In genomic region chr4:107747907-107748628, GRCm38 (mm10) we compare ENCODE assay signal across 26 mouse cellular contexts. TPM values are rescaled to one million over a fixed set of nuclear protein-coding genes. Genes with fewer than 3 reads are reported as not detected.
DNase-seq lines count a peak whose midpoint lies in the region; ATAC-seq and TF ChIP-seq lines count a peak whose summit lies in the region.
"Had no signal": no experiment of that assay in that cellular context is flagged by ENCODE, and none has a peak within 500 bp of the region (broad histone marks: within the 10 kb centered on the region; RNA-seq: fewer than 3 reads in every experiment).

No protein-coding gene starts in this region.

- peak overlapping the region; percentile 27; the same call in 1 of the 2 replicates for H3K4me2 ChIP-seq in heart, embryonic 13.5 days
- 0 out of 2 replicates have a peak overlapping the region, but pooled peaks have one; percentile 15 for H3K4me2 ChIP-seq in liver, embryonic 11.5 days
- H3K4me2 ChIP-seq in liver, embryonic 12.5 days, result peak overlapping the region; percentile 29
- H3K4me2 ChIP-seq: embryonic facial prominence, embryonic 12.5 days; forebrain, embryonic 12.5 days; hindbrain, embryonic 15.5 days; midbrain, embryonic 13.5 days had no signal

- WGBS in heart, embryonic 13.5 days, result 9% methylated on average over 13 of the region's 13 CpGs
- 16% methylated on average over 13 of the region's 13 CpGs for WGBS in liver, embryonic 11.5 days
- WGBS in liver, embryonic 12.5 days (ENCODE audit: insufficient replicate concordance), result 11% methylated on average over 13 of the region's 13 CpGs
- 88% methylated on average over 13 of the region's 13 CpGs for WGBS in thymus, adult 2 months

- H3K27me3 ChIP-seq in heart, embryonic 13.5 days (replicated peaks), result peaks cover 77% of the 10 kb centered on the region
- peaks cover 22% of the 10 kb centered on the region for H3K27me3 ChIP-seq in liver, embryonic 11.5 days (replicated peaks; ENCODE audit: control insufficient read depth, insufficient read depth, low read length)
- peaks cover 53% of the 10 kb centered on the region for H3K27me3 ChIP-seq in liver, embryonic 12.5 days (replicated peaks)
- no peaks in the 10 kb centered on the region for H3K27me3 ChIP-seq in thymus, adult 2 months (ENCODE audit: control insufficient read depth, insufficient read depth, low read length)
- H3K27me3 ChIP-seq: embryonic facial prominence, embryonic 12.5 days; hindbrain, embryonic 15.5 days; Patski had no signal

- no peaks in the 10 kb centered on the region for H3K9me3 ChIP-seq in heart, embryonic 13.5 days
- H3K9me3 ChIP-seq in liver, embryonic 11.5 days (ENCODE audit: control insufficient read depth, low read length), result no peaks in the 10 kb centered on the region
- H3K9me3 ChIP-seq in liver, embryonic 12.5 days (replicated peaks), result no peaks in the 10 kb centered on the region
- H3K9me3 ChIP-seq: embryonic facial prominence, embryonic 12.5 days; forebrain, embryonic 12.5 days; heart, embryonic 10.5 days; hindbrain, embryonic 15.5 days; limb, embryonic 10.5 days; midbrain, embryonic 13.5 days had no signal

- H3K27ac ChIP-seq in heart, embryonic 13.5 days (replicated peaks), result no peak overlapping the region
- no peak overlapping the region for H3K27ac ChIP-seq in liver, embryonic 11.5 days (ENCODE audit: low read depth, low read length)
- H3K27ac ChIP-seq in liver, embryonic 12.5 days, result no peak overlapping the region
- no peak overlapping the region for H3K27ac ChIP-seq in thymus, adult 2 months (ENCODE audit: control insufficient read depth, insufficient read depth, low read length)
- H3K27ac ChIP-seq: embryonic facial prominence, embryonic 12.5 days; forebrain, embryonic 12.5 days; heart, embryonic 10.5 days; hindbrain, embryonic 15.5 days; left cerebral cortex, adult 2 months; limb, embryonic 10.5 days; macrophage; midbrain, embryonic 13.5 days had no signal

- ATAC-seq in heart, embryonic 13.5 days (ENCODE audit: extremely low read depth, insufficient number of reproducible peaks, low FRiP score, low TSS enrichment), result no peak
- peak; percentile 57; the same call in 1 of the 2 replicates for ATAC-seq in liver, embryonic 11.5 days (replicated peaks; ENCODE audit: low FRiP score)
- 0 out of 2 replicates have a peak, but pooled peaks have one; percentile 54 for ATAC-seq in liver, embryonic 12.5 days
- peak; percentile 24 for ATAC-seq in megakaryocyte progenitor cell, adult 5-6 weeks (replicated peaks; ENCODE audit: poor library complexity)
- ATAC-seq: CD4-positive, CD25-positive, alpha-beta regulatory T cell, adult 4 months; lung, postnatal 0 days; midbrain, embryonic 13.5 days; Patski had no signal

- intact Hi-C loops in heart, postnatal 36 days (cut with DNase I), result no loop called here

- no peaks in the 10 kb centered on the region for H3K36me3 ChIP-seq in heart, embryonic 13.5 days
- H3K36me3 ChIP-seq in liver, embryonic 11.5 days (ENCODE audit: control insufficient read depth, insufficient read depth, low read length), result no peaks in the 10 kb centered on the region
- no peaks in the 10 kb centered on the region for H3K36me3 ChIP-seq in liver, embryonic 12.5 days
- no peaks in the 10 kb centered on the region for H3K36me3 ChIP-seq in thymus, adult 2 months (ENCODE audit: control insufficient read depth, insufficient read depth, low read length)
- H3K36me3 ChIP-seq: embryonic facial prominence, embryonic 12.5 days; forebrain, embryonic 12.5 days; heart, embryonic 10.5 days; hindbrain, embryonic 15.5 days; limb, embryonic 10.5 days; midbrain, embryonic 13.5 days had no signal

- no peak for TF ChIP-seq CTCF in thymus, adult 2 months (IDR thresholded peaks at IDR 0.05; ENCODE audit: borderline replicate concordance, control insufficient read depth, extremely low read depth, insufficient read depth, low read length, poor library complexity)

- no peak for DNase-seq in heart, postnatal 36 days
- no peak for DNase-seq in liver, embryonic 11.5 days (ENCODE audit: low spot score)
- no peak for DNase-seq in liver
- no peak for DNase-seq in adrenal gland, postnatal 10 days
- DNase-seq in thymus, adult 2 months, result no peak
- DNase-seq: cerebellum, adult 11-12 months; cerebellum, postnatal 14 days; gastrocnemius, postnatal 25 days; kidney, adult 8-10 months; kidney, postnatal 10 days; right cerebral cortex, postnatal 14 days; thymus, postnatal 25 days had no signal

- H3K4me3 ChIP-seq in heart, embryonic 13.5 days, result no peak overlapping the region
- H3K4me3 ChIP-seq in liver, embryonic 11.5 days (ENCODE audit: low read depth, low read length), result no peak overlapping the region
- H3K4me3 ChIP-seq in liver, embryonic 12.5 days, result no peak overlapping the region
- no peak overlapping the region for H3K4me3 ChIP-seq in thymus, adult 2 months (ENCODE audit: control insufficient read depth, insufficient read depth, low read length)
- H3K4me3 ChIP-seq: embryonic facial prominence, embryonic 12.5 days; forebrain, embryonic 12.5 days; heart, embryonic 10.5 days; hindbrain, embryonic 15.5 days; left cerebral cortex, adult 2 months; limb, embryonic 10.5 days; midbrain, embryonic 13.5 days had no signal

- no peak overlapping the region for H3K9ac ChIP-seq in heart, embryonic 13.5 days
- H3K9ac ChIP-seq in liver, embryonic 11.5 days (ENCODE audit: low read depth, low read length), result no peak overlapping the region
- no peak overlapping the region for H3K9ac ChIP-seq in liver, embryonic 12.5 days
- H3K9ac ChIP-seq: embryonic facial prominence, embryonic 12.5 days; forebrain, embryonic 12.5 days; hindbrain, embryonic 15.5 days; midbrain, embryonic 13.5 days had no signal

- no peak for TF ChIP-seq POLR2A in thymus, adult 2 months (IDR thresholded peaks at IDR 0.05; ENCODE audit: control insufficient read depth, extremely low read depth, insufficient read depth, low read length, poor library complexity)

- H3K4me1 ChIP-seq in heart, embryonic 13.5 days, result peaks cover 23% of the 10 kb centered on the region
- H3K4me1 ChIP-seq in liver, embryonic 11.5 days (replicated peaks; ENCODE audit: control insufficient read depth, insufficient read depth, low read length), result peaks cover 16% of the 10 kb centered on the region
- peaks cover 25% of the 10 kb centered on the region for H3K4me1 ChIP-seq in liver, embryonic 12.5 days
- peaks cover 4% of the 10 kb centered on the region for H3K4me1 ChIP-seq in thymus, adult 2 months (replicated peaks; ENCODE audit: control insufficient read depth, insufficient read depth, low read length)
- H3K4me1 ChIP-seq: embryonic facial prominence, embryonic 12.5 days had no signal

RNA-seq across cellular contexts. Expression of gene Lrp8, which starts 54.0 kb away (rescaled TPM):
- 0.51 and 1.2 TPM in 2 replicates for polyA plus RNA-seq in heart, embryonic 13.5 days (2015; fragmentation: Nextera tagmentation; extraction: Ambion mirVana)
- 1 to 10 TPM in 1 of 2 experiments, under 1 TPM in 1; 0.97 to 1.1 TPM for total RNA-seq in heart, postnatal 36 days (2021)
- 5.3 and 5.9 TPM in 2 replicates for polyA plus RNA-seq in liver, embryonic 11.5 days (2014; fragmentation: Nextera tagmentation; extraction: Ambion mirVana)
- polyA plus RNA-seq in liver, embryonic 12.5 days (2016; fragmentation: Nextera tagmentation; extraction: Ambion mirVana), result 7.6 and 8.5 TPM in 2 replicates
- total RNA-seq in megakaryocyte progenitor cell, adult 5-6 weeks (2015), result 15.6 and 19.7 TPM in 2 replicates
- total RNA-seq in megakaryocyte progenitor cell, adult 5-6 weeks (2017), result 15.3 and 17.3 TPM in 2 replicates
- total RNA-seq in adrenal gland, postnatal 10 days (2021), result 1 to 10 TPM; 3.8 to 4.9 TPM
- polyA plus RNA-seq in thymus, adult 2 months (2012; rRNA removed), result 45.6 and 64.7 TPM in 2 replicates
